Mouse (Mus musculus) skeletal muscle tissue, adult 2 months (tissue): Measurements from ENCODE around the gene Hcrtr1.

Source experiments
- DNase-seq: peaks from one replicate; pipeline ENCODE4 v3.0.0-alpha.2; 2012; ENCODE audit warnings: low read depth, low spot score

Hcrtr1 gene

GRCm38 (mm10) chr4:130168280-130169183 lies 29.4 kb upstream of the Hcrtr1 start:
- peak; percentile 58 for DNase-seq

GRCm38 (mm10) chr4:130167814-130168213 lies 28.7 kb upstream of the Hcrtr1 start:
- DNase-seq, result no peak

DNA sequence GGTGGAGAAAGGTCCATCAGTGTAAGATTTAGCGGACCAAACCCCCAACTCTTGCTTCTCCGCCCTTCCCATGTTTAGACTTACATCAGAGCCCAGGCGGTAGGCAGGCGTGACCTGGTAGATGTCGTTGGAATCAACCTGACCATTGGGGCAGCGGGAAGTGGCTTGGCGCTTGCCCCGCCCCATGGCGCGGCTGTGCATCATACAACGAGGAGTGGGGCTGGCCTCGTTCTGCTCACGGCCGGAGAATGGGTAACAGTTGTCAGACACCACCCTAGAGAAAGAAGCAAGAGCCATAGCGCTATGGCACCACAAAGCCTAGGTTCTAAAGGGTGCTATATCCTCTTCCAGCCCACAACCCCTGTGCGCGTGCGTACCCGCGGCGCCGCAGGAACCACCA lies 28.2 kb upstream of the Hcrtr1 start:
- DNase-seq, result no peak

GRCm38 (mm10) chr4:130166592-130166991 lies 27.4 kb upstream of the Hcrtr1 start:
- DNase-seq, result no peak

- DNase-seq, result no peak
Observed at GRCm38 (mm10) chr4:130166061-130166460, 26.9 kb upstream of the Hcrtr1 start.

DNA sequence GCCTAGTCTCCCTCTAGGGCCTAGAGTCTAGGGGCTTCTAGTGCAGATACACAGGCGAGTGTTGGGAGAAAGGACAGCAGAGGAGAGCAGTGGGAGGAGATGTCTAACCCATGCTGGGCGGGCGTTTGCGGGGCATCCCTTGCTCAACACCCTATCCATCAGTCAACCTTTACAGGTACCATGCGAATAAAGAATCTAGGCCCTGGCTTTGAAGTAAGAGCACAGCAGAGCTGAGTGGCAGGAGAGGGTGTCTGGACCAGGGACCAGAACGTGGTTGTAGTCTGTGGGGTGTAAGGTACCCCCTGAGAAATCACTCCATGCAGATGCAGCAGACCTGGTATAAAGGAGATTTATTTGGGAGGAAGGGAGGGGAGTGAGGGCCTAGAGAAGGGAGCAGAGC lies 25.0 kb upstream of the Hcrtr1 start:
- no peak for DNase-seq

- no peak for DNase-seq
Observed at GRCm38 (mm10) chr4:130163391-130163861, 24.3 kb upstream of the Hcrtr1 start.

GRCm38 (mm10) chr4:130161349-130161748 lies 22.2 kb upstream of the Hcrtr1 start:
- no peak for DNase-seq

DNA sequence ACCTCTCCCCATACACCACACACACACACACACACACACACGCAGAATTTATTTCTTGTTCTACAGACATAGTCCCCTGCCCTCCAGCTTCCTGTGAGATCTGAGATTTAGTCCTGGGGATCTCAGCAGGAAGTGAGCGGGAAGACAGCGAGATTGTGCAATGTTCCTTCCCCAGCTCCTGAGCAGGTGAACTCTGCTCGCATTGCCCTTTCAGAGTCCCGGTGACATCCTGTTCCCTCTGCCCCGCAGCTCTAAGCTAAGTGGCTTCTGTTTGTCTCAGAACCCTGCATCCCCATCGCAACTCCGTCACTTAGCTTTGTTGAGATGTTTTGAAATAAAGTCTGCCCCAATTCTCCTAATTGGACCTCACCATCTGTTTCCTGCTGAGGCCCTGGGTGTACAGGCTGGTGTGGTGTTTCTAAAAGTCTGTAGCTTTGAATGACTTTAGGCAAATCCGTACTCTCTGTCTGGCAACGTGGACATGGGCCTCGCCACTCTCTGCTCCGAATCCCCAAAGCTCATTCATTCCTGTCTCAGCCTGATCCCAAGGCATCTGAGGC lies 17.7 kb upstream of the Hcrtr1 start:
- DNase-seq, result no peak

DNA sequence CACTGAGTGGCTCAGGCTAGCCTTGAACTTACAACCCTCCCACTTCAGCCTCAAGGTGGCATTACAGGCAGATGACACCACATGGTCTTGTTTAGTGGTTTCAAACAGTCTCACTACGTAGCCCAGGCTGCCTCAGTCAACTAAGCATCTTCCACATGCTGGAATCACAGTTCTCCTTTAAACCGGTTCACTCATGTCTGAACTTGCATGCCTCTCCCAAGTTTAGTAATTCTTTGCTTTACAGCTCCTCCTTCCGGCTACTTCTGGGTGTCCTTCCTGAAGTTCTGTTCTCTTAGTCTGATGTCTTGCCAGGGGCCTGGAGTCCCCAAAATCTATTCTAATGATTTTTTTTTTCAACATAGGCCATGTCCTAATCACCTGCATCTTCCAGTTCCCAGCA lies 15.1 kb upstream of the Hcrtr1 start:
- no peak for DNase-seq

GRCm38 (mm10) chr4:130148405-130148804 lies 9.2 kb upstream of the Hcrtr1 start:
- no peak for DNase-seq

DNA sequence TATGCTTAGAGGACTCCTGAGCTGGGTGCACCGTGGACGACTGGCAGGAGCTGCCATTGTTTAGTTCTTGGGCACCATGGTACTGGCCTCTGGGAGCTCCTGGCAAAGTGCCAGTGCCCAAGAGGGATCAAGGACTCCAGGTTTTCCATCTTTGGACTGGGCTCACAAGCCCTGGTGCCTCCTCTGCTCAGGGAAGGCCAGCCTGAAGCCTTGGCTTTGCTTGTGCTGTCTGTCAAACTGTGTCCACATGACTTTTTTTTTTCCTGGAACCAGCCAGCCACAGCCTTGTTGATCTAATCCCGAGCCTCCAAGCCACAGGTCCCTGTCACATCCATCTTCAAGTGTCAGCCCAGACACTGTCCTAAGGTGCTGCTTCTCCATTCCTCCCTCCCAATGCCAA lies 2.6 kb upstream of the Hcrtr1 start:
- DNase-seq, result no peak

DNA sequence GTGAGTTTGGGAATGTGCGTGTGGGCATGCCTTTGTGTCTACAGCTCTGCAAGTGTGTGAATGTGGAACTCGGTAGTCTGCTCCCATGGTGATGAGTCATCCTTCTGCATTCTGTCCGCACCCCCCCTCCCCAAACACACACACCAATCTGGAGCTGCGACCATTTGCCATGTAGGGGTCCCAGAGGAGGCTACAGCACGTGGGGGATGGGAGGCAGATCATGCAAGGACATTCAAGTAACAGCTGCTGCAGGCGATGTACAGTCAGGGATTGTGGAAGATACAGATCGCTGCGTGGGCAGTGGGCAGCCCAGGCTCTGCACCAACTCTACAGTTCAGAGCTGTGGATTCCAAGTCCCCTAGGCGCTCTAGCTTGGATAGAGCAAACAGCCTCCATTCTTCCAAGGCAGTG lies 1.8 kb upstream of the Hcrtr1 start:
- DNase-seq, result no peak

DNA sequence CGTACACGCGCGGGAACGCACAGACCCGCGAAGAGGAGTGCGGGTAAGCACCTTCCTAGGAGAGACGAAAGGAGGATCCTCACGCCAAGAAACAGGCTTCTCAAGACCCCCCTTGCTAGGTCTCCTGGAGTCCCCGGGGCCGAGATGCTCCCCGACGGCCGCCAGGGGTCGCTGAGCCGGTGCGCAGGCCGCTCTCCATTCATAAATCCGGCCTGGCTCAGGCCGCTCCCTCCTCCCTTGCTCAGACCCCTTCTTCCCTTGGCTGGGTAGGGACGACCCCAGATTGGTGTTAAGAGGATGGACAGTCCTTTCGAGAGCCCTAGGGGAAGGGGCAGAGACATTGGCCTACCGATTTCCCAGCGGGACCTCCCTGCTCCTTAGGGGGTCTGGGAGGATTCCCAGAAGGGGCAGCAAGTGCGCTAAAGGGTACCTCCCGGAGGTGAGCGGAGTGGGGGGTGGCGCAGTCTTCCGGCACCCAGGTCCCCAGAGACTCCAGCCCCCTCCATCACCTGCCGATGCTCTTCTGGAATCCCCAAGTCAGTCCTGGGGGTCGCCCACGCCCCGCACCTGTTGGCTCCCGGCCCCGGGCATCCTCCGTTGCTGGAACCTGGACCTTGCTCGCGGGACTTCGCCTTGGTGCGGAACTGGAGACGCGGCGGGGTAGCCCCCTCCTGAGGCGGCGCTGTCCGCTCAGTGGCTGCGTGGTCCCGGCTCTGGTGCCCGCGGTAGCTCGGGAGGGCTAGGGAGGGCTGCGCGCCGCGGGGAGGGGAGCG lies 532 bp downstream of the Hcrtr1 start:
- peak; percentile 24 for DNase-seq

- DNase-seq, result no peak
Observed at GRCm38 (mm10) chr4:130133399-130133798, 5.8 kb downstream of the Hcrtr1 start.

DNA sequence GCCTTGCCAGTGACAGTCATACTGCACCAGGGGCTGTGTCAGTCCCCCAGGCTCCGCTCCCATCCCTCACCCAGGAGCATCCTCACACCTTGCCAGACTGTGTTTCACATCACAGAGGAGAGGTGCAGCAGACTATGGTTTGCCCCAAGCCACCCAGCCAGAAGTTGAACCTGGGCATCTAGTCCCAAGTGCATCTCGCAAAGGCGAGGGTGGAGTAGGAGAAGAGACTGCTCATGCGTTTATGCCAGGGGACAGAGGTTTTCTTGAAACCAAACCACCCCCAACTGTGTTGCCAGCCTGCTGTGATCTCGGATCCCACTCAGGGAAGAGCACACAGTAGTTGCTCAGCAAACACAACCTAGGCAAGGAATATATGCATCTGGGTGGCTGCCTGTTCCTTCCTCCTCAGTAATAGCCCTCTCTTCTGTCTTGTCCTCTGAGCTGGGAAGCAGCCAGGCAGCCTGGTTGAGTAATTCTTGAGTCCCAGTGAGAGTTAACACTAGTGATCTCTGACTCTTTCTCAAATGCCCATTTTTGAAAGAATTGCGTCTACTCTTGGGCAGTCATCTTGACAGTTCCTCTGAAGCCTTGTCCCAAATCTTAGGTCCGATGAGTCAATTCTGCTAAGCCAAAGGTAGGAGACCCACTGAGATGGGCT lies 7.6 kb downstream of the Hcrtr1 start:
- no peak for DNase-seq

DNA sequence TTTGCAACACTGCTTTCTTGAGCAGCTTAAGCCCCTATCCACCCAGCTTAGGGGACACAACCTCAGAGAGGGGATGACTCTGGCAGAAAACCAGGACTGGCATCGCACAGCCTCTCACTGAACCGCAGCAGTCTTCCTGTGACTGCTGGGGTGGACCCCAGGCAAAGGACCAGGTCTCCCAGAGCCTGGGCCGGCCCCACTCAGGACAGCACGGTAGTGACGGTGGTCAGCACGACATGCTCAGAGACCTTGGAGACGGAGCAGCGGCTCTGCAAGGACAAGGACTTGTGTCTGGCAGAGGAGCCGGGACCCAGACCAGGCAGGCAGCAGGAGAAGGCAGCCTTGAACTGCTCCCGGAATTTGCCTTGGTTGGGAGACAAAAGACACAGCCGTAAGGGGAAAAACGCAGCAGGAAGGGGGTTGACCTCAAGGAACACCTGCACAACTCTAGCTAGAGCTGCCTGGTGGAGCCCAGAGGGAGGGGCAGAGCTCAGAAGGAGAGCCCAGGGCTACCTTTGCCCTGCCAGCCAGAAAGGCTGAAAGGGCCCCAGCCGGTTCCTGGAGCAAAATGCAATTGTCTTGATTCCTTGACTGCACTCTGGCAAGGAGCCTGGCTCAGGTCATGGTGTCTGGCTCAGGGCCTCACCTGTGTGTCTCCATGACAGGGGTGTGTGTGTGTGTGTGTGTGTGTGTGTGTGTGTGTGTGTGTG lies 8.4 kb downstream of the Hcrtr1 start:
- DNase-seq, result no peak

GRCm38 (mm10) chr4:130130082-130130481 lies 9.1 kb downstream of the Hcrtr1 start:
- DNase-seq, result no peak

DNA sequence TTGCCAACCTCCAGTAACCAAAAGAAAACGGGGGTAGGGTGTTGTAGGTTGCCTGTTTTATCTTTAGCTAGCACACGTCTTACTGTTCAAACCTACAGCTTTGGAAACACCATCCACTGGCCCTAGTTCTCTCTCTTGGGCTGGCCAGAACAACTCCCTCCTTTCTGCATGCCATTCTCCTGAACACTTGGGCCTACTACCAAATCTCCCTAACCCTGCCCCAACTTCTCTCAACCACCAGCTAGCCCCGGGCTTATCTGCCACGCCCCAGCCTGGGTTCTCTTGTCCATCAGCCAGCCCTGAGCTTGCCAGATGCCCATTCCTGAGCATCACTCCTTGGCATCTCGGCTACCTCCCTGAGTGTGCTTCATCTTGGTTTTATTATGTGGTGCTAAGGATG lies 10.3 kb downstream of the Hcrtr1 start:
- DNase-seq, result no peak

- DNase-seq, result no peak
Observed at GRCm38 (mm10) chr4:130125935-130126334, 13.2 kb downstream of the Hcrtr1 start.

DNA sequence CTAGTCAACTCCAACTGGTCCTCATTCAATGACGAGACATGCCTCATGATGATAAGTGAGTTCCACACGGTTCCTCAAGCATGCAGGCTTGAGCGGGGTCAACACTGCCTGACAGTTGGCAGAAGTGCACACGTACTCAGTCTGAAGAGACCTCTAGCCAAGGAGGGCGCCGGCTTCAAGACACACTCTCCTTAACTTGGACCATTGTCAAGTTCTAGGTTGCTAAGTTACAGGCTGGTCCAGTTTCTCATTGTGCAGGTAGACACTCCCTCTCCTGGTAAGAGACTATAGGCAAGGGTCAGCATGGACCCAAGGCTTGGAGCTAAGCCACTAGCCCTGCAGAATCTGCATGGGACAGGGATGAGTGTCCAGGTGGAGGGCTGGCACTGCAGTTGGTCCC lies 14.0 kb downstream of the Hcrtr1 start:
- no peak for DNase-seq
